Mouse (Mus musculus): Measurements from ENCODE around the gene Arhgap22. TPM values are rescaled to one million over a fixed set of nuclear protein-coding genes. Genes with fewer than 3 reads are reported as not detected.

Arhgap22 gene
- polyA plus RNA-seq, 1 experiment from 2014 or later, result 8.3 TPM

- Histone ChIP-seq H3K36me3 (no peaks in the 10 kb centered on the region), H3K9ac (no peak overlapping the region), H3K27ac (no peak overlapping the region), H3K4me3 (no peak overlapping the region), H3K4me2 (no peak overlapping the region), H3K9me3 (no peaks in the 10 kb centered on the region), H3K4me1 (0 out of 2 replicates have a peak, but pooled peaks cover 3% of the 10 kb centered on the region), H3K27me3 (no peaks in the 10 kb centered on the region)
- ATAC-seq (ENCODE audit: insufficient number of reproducible peaks, insufficient read depth, low FRiP score, low TSS enrichment, low read depth), result no peak
- 84% methylated on average over 3 of the region's 3 CpGs for WGBS
Measured at GRCm38 (mm10) chr14:33194241-33194640, 19.6 kb upstream of the Arhgap22 start.

- no peaks in the 10 kb centered on the region for H3K4me1 ChIP-seq
- no peak for ATAC-seq (ENCODE audit: insufficient number of reproducible peaks, insufficient read depth, low FRiP score, low TSS enrichment, low read depth)
- WGBS, result 76% methylated on average over 4 of the region's 4 CpGs
Measured at GRCm38 (mm10) chr14:33202161-33202560, 11.7 kb upstream of the Arhgap22 start.

GRCm38 (mm10) chr14:33202885-33203284 is 10.9 kb upstream of the Arhgap22 start:
- 79% methylated on average over 6 of the region's 6 CpGs for WGBS
- no peak overlapping the region for H3K4me3 ChIP-seq
- no peaks in the 10 kb centered on the region for H3K36me3 ChIP-seq
- H3K4me2 ChIP-seq, result no peak overlapping the region
- H3K9ac ChIP-seq, result no peak overlapping the region
- no peaks in the 10 kb centered on the region for H3K9me3 ChIP-seq
- ATAC-seq (ENCODE audit: insufficient number of reproducible peaks, insufficient read depth, low FRiP score, low TSS enrichment, low read depth), result no peak
- no peak overlapping the region for H3K27ac ChIP-seq
- no peaks in the 10 kb centered on the region for H3K4me1 ChIP-seq
- H3K27me3 ChIP-seq, result no peaks in the 10 kb centered on the region; the same call in 1 of the 2 replicates

More at GRCm38 (mm10) chr14:33202161-33202560, 11.7 kb upstream of the Arhgap22 start:
- H3K36me3 ChIP-seq, result no peaks in the 10 kb centered on the region
- no peak overlapping the region for H3K9ac ChIP-seq
- H3K9me3 ChIP-seq, result no peaks in the 10 kb centered on the region
- H3K4me3 ChIP-seq, result no peak overlapping the region
- no peak overlapping the region for H3K27ac ChIP-seq
- no peaks in the 10 kb centered on the region for H3K27me3 ChIP-seq
- H3K4me2 ChIP-seq, result no peak overlapping the region

- no peak overlapping the region for H3K4me2 ChIP-seq
- no peaks in the 10 kb centered on the region for H3K36me3 ChIP-seq
- H3K9ac ChIP-seq, result no peak overlapping the region
- ATAC-seq (ENCODE audit: insufficient number of reproducible peaks, insufficient read depth, low FRiP score, low TSS enrichment, low read depth), result no peak
- H3K27ac ChIP-seq, result no peak overlapping the region
- H3K27me3 ChIP-seq, result peaks cover 4% of the 10 kb centered on the region; the same call in 1 of the 2 replicates
- 86% methylated on average over 14 of the region's 14 CpGs for WGBS
- H3K9me3 ChIP-seq, result no peaks in the 10 kb centered on the region
- H3K4me3 ChIP-seq, result no peak overlapping the region
- no peaks in the 10 kb centered on the region for H3K4me1 ChIP-seq
Measured at GRCm38 (mm10) chr14:33203777-33204176, 10.0 kb upstream of the Arhgap22 start.

- H3K27me3 ChIP-seq, result peaks cover 4% of the 10 kb centered on the region; the same call in 1 of the 2 replicates
- H3K4me3 ChIP-seq, result peak overlapping the region; percentile 21; the same call in 1 of the 2 replicates
- no peaks in the 10 kb centered on the region for H3K4me1 ChIP-seq
- H3K9ac ChIP-seq, result no peak overlapping the region
- no peaks in the 10 kb centered on the region for H3K9me3 ChIP-seq
- WGBS, result 37% methylated on average over 19 of the region's 24 CpGs
- no peaks in the 10 kb centered on the region for H3K36me3 ChIP-seq
- no peak for ATAC-seq (ENCODE audit: insufficient number of reproducible peaks, insufficient read depth, low FRiP score, low TSS enrichment, low read depth)
- H3K27ac ChIP-seq, result no peak overlapping the region
- H3K4me2 ChIP-seq, result peak overlapping the region; percentile 55
Measured at GRCm38 (mm10) chr14:33205280-33205965, 8.4 kb upstream of the Arhgap22 start.

- no peak overlapping the region for H3K27ac ChIP-seq
- H3K4me2 ChIP-seq, result no peak overlapping the region
- H3K36me3 ChIP-seq, result no peaks in the 10 kb centered on the region
- no peaks in the 10 kb centered on the region for H3K9me3 ChIP-seq
- 11% methylated on average over 2 of the region's 2 CpGs for WGBS
- no peak overlapping the region for H3K4me3 ChIP-seq
- H3K9ac ChIP-seq, result no peak overlapping the region
- peaks cover 4% of the 10 kb centered on the region; the same call in 1 of the 2 replicates for H3K27me3 ChIP-seq
- H3K4me1 ChIP-seq, result no peaks in the 10 kb centered on the region
- no peak for ATAC-seq (ENCODE audit: insufficient number of reproducible peaks, insufficient read depth, low FRiP score, low TSS enrichment, low read depth)
Measured at GRCm38 (mm10) chr14:33207011-33207410, 6.8 kb upstream of the Arhgap22 start.

GRCm38 (mm10) chr14:33208331-33208730 is 5.5 kb upstream of the Arhgap22 start:
- WGBS, result 26% methylated on average over 5 of the region's 5 CpGs
- H3K36me3 ChIP-seq, result no peaks in the 10 kb centered on the region
- H3K27ac ChIP-seq, result no peak overlapping the region
- ATAC-seq (ENCODE audit: insufficient number of reproducible peaks, insufficient read depth, low FRiP score, low TSS enrichment, low read depth), result no peak
- H3K9me3 ChIP-seq, result no peaks in the 10 kb centered on the region
- H3K4me3 ChIP-seq, result no peak overlapping the region
- no peak overlapping the region for H3K4me2 ChIP-seq
- H3K27me3 ChIP-seq, result peaks cover 14% of the 10 kb centered on the region
- no peak overlapping the region for H3K9ac ChIP-seq
- H3K4me1 ChIP-seq, result no peaks in the 10 kb centered on the region

GRCm38 (mm10) chr14:33210806-33211205 is 3.0 kb upstream of the Arhgap22 start:
- H3K27me3 ChIP-seq, result peaks cover 32% of the 10 kb centered on the region
- H3K36me3 ChIP-seq, result no peaks in the 10 kb centered on the region
- H3K4me2 ChIP-seq, result no peak overlapping the region
- H3K27ac ChIP-seq, result no peak overlapping the region
- peaks cover 8% of the 10 kb centered on the region for H3K4me1 ChIP-seq
- no peak overlapping the region for H3K9ac ChIP-seq
- no peak overlapping the region for H3K4me3 ChIP-seq
- no peak for ATAC-seq (ENCODE audit: insufficient number of reproducible peaks, insufficient read depth, low FRiP score, low TSS enrichment, low read depth)
- H3K9me3 ChIP-seq, result no peaks in the 10 kb centered on the region
- WGBS, result 55% methylated on average over 8 of the region's 8 CpGs

- WGBS, result 52% methylated on average over 5 of the region's 5 CpGs
Measured at GRCm38 (mm10) chr14:33212271-33212957, 1.4 kb upstream of the Arhgap22 start.

GRCm38 (mm10) chr14:33212958-33213309 is 892 bp upstream of the Arhgap22 start:
- WGBS, result 85% methylated on average over 12 of the region's 12 CpGs
- Histone ChIP-seq H3K4me2 (no peak overlapping the region), H3K4me3 (no peak overlapping the region), H3K36me3 (no peaks in the 10 kb centered on the region), H3K27ac (no peak overlapping the region), H3K4me1 (peaks cover 8% of the 10 kb centered on the region), H3K9ac (no peak overlapping the region), H3K27me3 (peaks cover 50% of the 10 kb centered on the region), H3K9me3 (no peaks in the 10 kb centered on the region)
- no peak for ATAC-seq (ENCODE audit: insufficient number of reproducible peaks, insufficient read depth, low FRiP score, low TSS enrichment, low read depth)

More at GRCm38 (mm10) chr14:33212271-33212957, 1.4 kb upstream of the Arhgap22 start:
- no peak overlapping the region for H3K27ac ChIP-seq
- H3K9ac ChIP-seq, result no peak overlapping the region
- H3K27me3 ChIP-seq, result peaks cover 47% of the 10 kb centered on the region
- H3K4me2 ChIP-seq, result no peak overlapping the region
- ATAC-seq (ENCODE audit: insufficient number of reproducible peaks, insufficient read depth, low FRiP score, low TSS enrichment, low read depth), result no peak
- H3K4me1 ChIP-seq, result peaks cover 8% of the 10 kb centered on the region
- H3K4me3 ChIP-seq, result no peak overlapping the region
- no peaks in the 10 kb centered on the region for H3K9me3 ChIP-seq
- no peaks in the 10 kb centered on the region for H3K36me3 ChIP-seq

GRCm38 (mm10) chr14:33214767-33215128 is 922 bp downstream of the Arhgap22 start:
- Histone ChIP-seq H3K4me1 (peaks cover 8% of the 10 kb centered on the region), H3K27ac (no peak overlapping the region), H3K27me3 (peaks cover 46% of the 10 kb centered on the region), H3K9me3 (no peaks in the 10 kb centered on the region), H3K4me2 (no peak overlapping the region), H3K36me3 (no peaks in the 10 kb centered on the region), H3K4me3 (no peak overlapping the region), H3K9ac (no peak overlapping the region)
- 9% methylated on average over 4 of the region's 4 CpGs for WGBS
- no peak for ATAC-seq (ENCODE audit: insufficient number of reproducible peaks, insufficient read depth, low FRiP score, low TSS enrichment, low read depth)

GRCm38 (mm10) chr14:33215163-33215562 is 1.3 kb downstream of the Arhgap22 start:
- H3K9ac ChIP-seq, result no peak overlapping the region
- no peak overlapping the region for H3K4me3 ChIP-seq
- peaks cover 8% of the 10 kb centered on the region for H3K4me1 ChIP-seq
- H3K9me3 ChIP-seq, result no peaks in the 10 kb centered on the region
- WGBS, result 59% methylated on average over 1 of the region's 1 CpGs
- H3K27me3 ChIP-seq, result peaks cover 46% of the 10 kb centered on the region
- H3K4me2 ChIP-seq, result no peak overlapping the region
- no peak for ATAC-seq (ENCODE audit: insufficient number of reproducible peaks, insufficient read depth, low FRiP score, low TSS enrichment, low read depth)
- no peak overlapping the region for H3K27ac ChIP-seq
- no peaks in the 10 kb centered on the region for H3K36me3 ChIP-seq

All from embryonic facial prominence, embryonic 13.5 days (tissue).